Mouse (Mus musculus): ENCODE results near the gene Dhx38. TPM values are rescaled to one million over a fixed set of nuclear protein-coding genes. Genes with fewer than 3 reads are reported as not detected.
A peak's percentile ranks its signal among the peaks of the same experiment; 100 is the strongest.

Dhx38 gene
- polyA plus RNA-seq, 1 experiment: 32.9 TPM

- Histone ChIP-seq H3K4me3 (ENCODE audit: insufficient read depth, low read length) (no peak overlapping the region), H3K27ac (ENCODE audit: insufficient read depth, low read depth, low read length) (no peak overlapping the region), H3K4me1 (ENCODE audit: control insufficient read depth, insufficient read depth, low read length) (no peaks in the 10 kb centered on the region)
- TF ChIP-seq POLR2A (IDR thresholded peaks at IDR 0.05; ENCODE audit: borderline replicate concordance, low read depth, low read length): no peak
- TF ChIP-seq CTCF (IDR thresholded peaks at IDR 0.05; ENCODE audit: low read depth, low read length): no peak
Measured at GRCm38 (mm10) chr8:109592164-109592563, 26.5 kb upstream of the Dhx38 start.

- no peak overlapping the region for H3K4me3 ChIP-seq (ENCODE audit: insufficient read depth, low read length)
- TF ChIP-seq CTCF (IDR thresholded peaks at IDR 0.05; ENCODE audit: low read depth, low read length) (no peak), POLR2A (IDR thresholded peaks at IDR 0.05; ENCODE audit: borderline replicate concordance, low read depth, low read length) (no peak)
- no peaks in the 10 kb centered on the region; the same call in 1 of the 2 replicates for H3K4me1 ChIP-seq (ENCODE audit: control insufficient read depth, insufficient read depth, low read length)
- no peak overlapping the region for H3K27ac ChIP-seq (ENCODE audit: insufficient read depth, low read depth, low read length)
Measured at GRCm38 (mm10) chr8:109591367-109591766, 25.7 kb upstream of the Dhx38 start.

GRCm38 (mm10) chr8:109590901-109591300 is 25.2 kb upstream of the Dhx38 start:
- peaks cover 2% of the 10 kb centered on the region for H3K4me1 ChIP-seq (ENCODE audit: control insufficient read depth, insufficient read depth, low read length)
- no peak for TF ChIP-seq POLR2A (IDR thresholded peaks at IDR 0.05; ENCODE audit: borderline replicate concordance, low read depth, low read length)
- no peak for TF ChIP-seq CTCF (IDR thresholded peaks at IDR 0.05; ENCODE audit: low read depth, low read length)
- no peak overlapping the region for H3K27ac ChIP-seq (ENCODE audit: insufficient read depth, low read depth, low read length)
- H3K4me3 ChIP-seq (ENCODE audit: insufficient read depth, low read length): no peak overlapping the region

- Histone ChIP-seq H3K4me1 (ENCODE audit: control insufficient read depth, insufficient read depth, low read length) (peaks cover 17% of the 10 kb centered on the region), H3K4me3 (ENCODE audit: insufficient read depth, low read length) (no peak overlapping the region), H3K27ac (ENCODE audit: insufficient read depth, low read depth, low read length) (no peak overlapping the region)
- TF ChIP-seq POLR2A (IDR thresholded peaks at IDR 0.05; ENCODE audit: borderline replicate concordance, low read depth, low read length): no peak
- no peak for TF ChIP-seq CTCF (IDR thresholded peaks at IDR 0.05; ENCODE audit: low read depth, low read length)
Measured at GRCm38 (mm10) chr8:109586972-109587504, 21.4 kb upstream of the Dhx38 start.

- TF ChIP-seq CTCF (IDR thresholded peaks at IDR 0.05; ENCODE audit: low read depth, low read length) (no peak), POLR2A (IDR thresholded peaks at IDR 0.05; ENCODE audit: borderline replicate concordance, low read depth, low read length) (no peak)
- Histone ChIP-seq H3K4me1 (ENCODE audit: control insufficient read depth, insufficient read depth, low read length) (peaks cover 17% of the 10 kb centered on the region), H3K27ac (ENCODE audit: insufficient read depth, low read depth, low read length) (peak overlapping the region; percentile 29), H3K4me3 (ENCODE audit: insufficient read depth, low read length) (no peak overlapping the region)
Measured at GRCm38 (mm10) chr8:109585652-109586051, 20.0 kb upstream of the Dhx38 start.

- Histone ChIP-seq H3K27ac (ENCODE audit: insufficient read depth, low read depth, low read length) (peak overlapping the region; percentile 29; the same call in 1 of the 2 replicates), H3K4me3 (ENCODE audit: insufficient read depth, low read length) (no peak overlapping the region), H3K4me1 (ENCODE audit: control insufficient read depth, insufficient read depth, low read length) (peaks cover 17% of the 10 kb centered on the region)
- TF ChIP-seq CTCF (IDR thresholded peaks at IDR 0.05; ENCODE audit: low read depth, low read length) (no peak), POLR2A (IDR thresholded peaks at IDR 0.05; ENCODE audit: borderline replicate concordance, low read depth, low read length) (no peak)
Measured at GRCm38 (mm10) chr8:109584830-109585229, 19.2 kb upstream of the Dhx38 start.

- H3K27ac ChIP-seq (ENCODE audit: insufficient read depth, low read depth, low read length): no peak overlapping the region
Measured at GRCm38 (mm10) chr8:109584293-109584692, 18.6 kb upstream of the Dhx38 start.

GRCm38 (mm10) chr8:109578900-109579301 is 13.2 kb upstream of the Dhx38 start, which contains the start of gene Hp:
Hp (minus strand) TSS chr8:109579172.
- Histone ChIP-seq H3K4me3 (ENCODE audit: insufficient read depth, low read length) (no peak within 1 kb of the TSS; the same call in 1 of the 2 replicates), H3K27ac (ENCODE audit: insufficient read depth, low read depth, low read length) (peak within 1 kb of the TSS; percentile 49), H3K4me1 (ENCODE audit: control insufficient read depth, insufficient read depth, low read length) (peaks cover 10% of the 10 kb centered on the region)
- TF ChIP-seq CTCF (IDR thresholded peaks at IDR 0.05; ENCODE audit: low read depth, low read length) (no peak), POLR2A (IDR thresholded peaks at IDR 0.05; ENCODE audit: borderline replicate concordance, low read depth, low read length) (no peak)

More at GRCm38 (mm10) chr8:109584293-109584692, 18.6 kb upstream of the Dhx38 start:
- peaks cover 21% of the 10 kb centered on the region for H3K4me1 ChIP-seq (ENCODE audit: control insufficient read depth, insufficient read depth, low read length)
- TF ChIP-seq CTCF (IDR thresholded peaks at IDR 0.05; ENCODE audit: low read depth, low read length): no peak
- TF ChIP-seq POLR2A (IDR thresholded peaks at IDR 0.05; ENCODE audit: borderline replicate concordance, low read depth, low read length): no peak
- no peak overlapping the region for H3K4me3 ChIP-seq (ENCODE audit: insufficient read depth, low read length)

- Histone ChIP-seq H3K4me3 (ENCODE audit: insufficient read depth, low read length) (no peak overlapping the region), H3K4me1 (ENCODE audit: control insufficient read depth, insufficient read depth, low read length) (peaks cover 10% of the 10 kb centered on the region), H3K27ac (ENCODE audit: insufficient read depth, low read depth, low read length) (no peak overlapping the region)
- TF ChIP-seq POLR2A (IDR thresholded peaks at IDR 0.05; ENCODE audit: borderline replicate concordance, low read depth, low read length): no peak
- no peak for TF ChIP-seq CTCF (IDR thresholded peaks at IDR 0.05; ENCODE audit: low read depth, low read length)
Measured at GRCm38 (mm10) chr8:109576311-109576710, 10.7 kb upstream of the Dhx38 start.

- Histone ChIP-seq H3K4me3 (ENCODE audit: insufficient read depth, low read length) (no peak overlapping the region), H3K4me1 (ENCODE audit: control insufficient read depth, insufficient read depth, low read length) (peaks cover 9% of the 10 kb centered on the region), H3K27ac (ENCODE audit: insufficient read depth, low read depth, low read length) (no peak overlapping the region)
- TF ChIP-seq CTCF (IDR thresholded peaks at IDR 0.05; ENCODE audit: low read depth, low read length) (no peak), POLR2A (IDR thresholded peaks at IDR 0.05; ENCODE audit: borderline replicate concordance, low read depth, low read length) (no peak)
Measured at GRCm38 (mm10) chr8:109571139-109571538, 5.5 kb upstream of the Dhx38 start.

All from bone marrow macrophage, adult 2 months (primary cell).